Mouse (Mus musculus) thymus, adult 2 months (tissue): ENCODE data around the gene Myh7. TPM values are rescaled to one million over a fixed set of nuclear protein-coding genes. Genes with fewer than 3 reads are reported as not detected.
"Not testable (repeated sequence)": the region's sequence is repeated elsewhere in the genome, so short reads cannot be mapped to it uniquely, and the experiment has no call there.

Experiments
- DNase-seq: peaks from one replicate; pipeline ENCODE4 v3.0.0; 2021
- H3K27ac ChIP-seq: fragments of 200-500 bp; 2 replicates; pipeline ENCODE4 v1.5.1; 2012; ENCODE audit warnings: low read length, control low read depth; ENCODE audit not compliant: control insufficient read depth, insufficient read depth
- H3K27me3 ChIP-seq: fragments of 200-500 bp; 2 replicates; pipeline ENCODE4 v1.6.1; 2012; ENCODE audit warnings: mild to moderate bottlenecking, low read length, moderate library complexity, mixed read lengths; ENCODE audit not compliant: control insufficient read depth, insufficient read depth
- H3K36me3 ChIP-seq: fragments of 200-500 bp; 2 replicates; pipeline ENCODE4 v1.6.1; 2012; ENCODE audit warnings: mild to moderate bottlenecking, low read length, moderate library complexity; ENCODE audit not compliant: control insufficient read depth, insufficient read depth
- H3K4me1 ChIP-seq: fragments of 200-500 bp; replicated peaks from 2 replicates; pipeline ENCODE4 v1.6.1; 2012; ENCODE audit warnings: low read length; ENCODE audit not compliant: control insufficient read depth, insufficient read depth
- H3K4me3 ChIP-seq: fragments of 200-500 bp; 2 replicates; pipeline ENCODE4 v1.5.1; 2012; ENCODE audit warnings: mild to moderate bottlenecking, low read length, control low read depth, moderate library complexity; ENCODE audit not compliant: control insufficient read depth, insufficient read depth
- CTCF ChIP-seq: fragments of 200-500 bp; IDR thresholded peaks from 2 replicates; pipeline ENCODE4 v1.5.1; 2012; ENCODE audit warnings: mild to moderate bottlenecking, control low read depth, low read length, moderate library complexity, borderline replicate concordance; ENCODE audit not compliant: control insufficient read depth, poor library complexity, insufficient read depth; ENCODE audit errors: extremely low read depth
- POLR2A ChIP-seq: fragments of 200-500 bp; IDR thresholded peaks from 2 replicates; pipeline ENCODE4 v1.6.1; 2012; ENCODE audit warnings: mild to moderate bottlenecking, low read length, control low read depth, moderate library complexity; ENCODE audit not compliant: control insufficient read depth, poor library complexity, insufficient read depth; ENCODE audit errors: extremely low read depth
- WGBS: fragments of 180-500 bp; shearing (Covaris S2); methylation state at CpG from one replicate; pipeline ENCODE4 v1.1.7; 2018; 5-methylcytosine and 5-hydroxymethylcytosine counted together
- polyA plus RNA-seq: library from polyadenylated mRNA; depleted of rRNA; stranded (reverse); fragments of >200 nt; gene quantifications from 2 replicates; pipeline ENCODE4 v1.2.3, GENCODE M21; 2012

The Myh7 gene
- polyA plus RNA-seq, 1 experiment, result 0.96 TPM

GRCm38 (mm10) chr14:54993636-54994035 lies 790 bp downstream of the Myh7 start:
- no peaks in the 10 kb centered on the region for H3K27me3 ChIP-seq
- H3K27ac ChIP-seq, result no peak overlapping the region
- no peaks in the 10 kb centered on the region for H3K4me1 ChIP-seq
- H3K36me3 ChIP-seq, result no peaks in the 10 kb centered on the region
- TF ChIP-seq CTCF (no peak), POLR2A (no peak)
- no peak overlapping the region for H3K4me3 ChIP-seq
- no peak for DNase-seq
- 65% methylated on average over 10 of the region's 10 CpGs for WGBS

- TF ChIP-seq CTCF (no peak), POLR2A (no peak)
- WGBS, result 91% methylated on average over 10 of the region's 10 CpGs
- no peaks in the 10 kb centered on the region for H3K27me3 ChIP-seq
- DNase-seq, result no peak
- no peaks in the 10 kb centered on the region for H3K4me1 ChIP-seq
- H3K36me3 ChIP-seq, result no peaks in the 10 kb centered on the region
- H3K4me3 ChIP-seq, result no peak overlapping the region
- H3K27ac ChIP-seq, result no peak overlapping the region
Measured at GRCm38 (mm10) chr14:54992196-54992595, 2.2 kb downstream of the Myh7 start.

GRCm38 (mm10) chr14:54989886-54990441 lies 4.5 kb downstream of the Myh7 start:
- 90% methylated on average over 8 of the region's 8 CpGs for WGBS
- no peaks in the 10 kb centered on the region for H3K27me3 ChIP-seq
- no peaks in the 10 kb centered on the region for H3K36me3 ChIP-seq
- no peak for DNase-seq
- H3K27ac ChIP-seq, result no peak overlapping the region
- H3K4me1 ChIP-seq, result no peaks in the 10 kb centered on the region
- no peak overlapping the region for H3K4me3 ChIP-seq
- TF ChIP-seq POLR2A (no peak), CTCF (no peak)

GRCm38 (mm10) chr14:54988882-54989281 lies 5.5 kb downstream of the Myh7 start:
- no peak for TF ChIP-seq POLR2A
- WGBS, result 90% methylated on average over 13 of the region's 13 CpGs
- no peaks in the 10 kb centered on the region for H3K36me3 ChIP-seq
- H3K27ac ChIP-seq, result no peak overlapping the region
- no peak overlapping the region for H3K4me3 ChIP-seq
- H3K4me1 ChIP-seq, result no peaks in the 10 kb centered on the region
- H3K27me3 ChIP-seq, result no peaks in the 10 kb centered on the region
- no peak for DNase-seq

- not testable (repeated sequence) for H3K36me3 ChIP-seq, H3K27me3 ChIP-seq, H3K27ac ChIP-seq, H3K4me1 ChIP-seq, DNase-seq, H3K4me3 ChIP-seq
- WGBS, result 95% methylated on average over 9 of the region's 9 CpGs
Measured at GRCm38 (mm10) chr14:54988350-54988874, 6.0 kb downstream of the Myh7 start.

GRCm38 (mm10) chr14:54981934-54982333 lies 12.5 kb downstream of the Myh7 start:
- Histone ChIP-seq H3K27ac (no peak overlapping the region), H3K4me3 (no peak overlapping the region), H3K4me1 (no peaks in the 10 kb centered on the region), H3K27me3 (no peaks in the 10 kb centered on the region), H3K36me3 (no peaks in the 10 kb centered on the region)
- no peak for TF ChIP-seq POLR2A
- TF ChIP-seq CTCF, result no peak
- WGBS, result 96% methylated on average over 7 of the region's 7 CpGs
- DNase-seq, result no peak

- no peak for DNase-seq
- no peaks in the 10 kb centered on the region for H3K36me3 ChIP-seq
- no peak overlapping the region for H3K27ac ChIP-seq
- TF ChIP-seq CTCF, result no peak
- no peak for TF ChIP-seq POLR2A
- no peaks in the 10 kb centered on the region for H3K27me3 ChIP-seq
- WGBS, result 92% methylated on average over 8 of the region's 8 CpGs
- no peak overlapping the region for H3K4me3 ChIP-seq
- no peaks in the 10 kb centered on the region for H3K4me1 ChIP-seq
Measured at GRCm38 (mm10) chr14:54978664-54979063, 15.8 kb downstream of the Myh7 start.
